Mouse (Mus musculus): Measurements from ENCODE around the gene Tcf12. TPM values are rescaled to one million over a fixed set of nuclear protein-coding genes. Genes with fewer than 3 reads are reported as not detected.

Tcf12 gene
- polyA plus RNA-seq, 1 experiment from 2014 or later, result 47.4 TPM

DNA sequence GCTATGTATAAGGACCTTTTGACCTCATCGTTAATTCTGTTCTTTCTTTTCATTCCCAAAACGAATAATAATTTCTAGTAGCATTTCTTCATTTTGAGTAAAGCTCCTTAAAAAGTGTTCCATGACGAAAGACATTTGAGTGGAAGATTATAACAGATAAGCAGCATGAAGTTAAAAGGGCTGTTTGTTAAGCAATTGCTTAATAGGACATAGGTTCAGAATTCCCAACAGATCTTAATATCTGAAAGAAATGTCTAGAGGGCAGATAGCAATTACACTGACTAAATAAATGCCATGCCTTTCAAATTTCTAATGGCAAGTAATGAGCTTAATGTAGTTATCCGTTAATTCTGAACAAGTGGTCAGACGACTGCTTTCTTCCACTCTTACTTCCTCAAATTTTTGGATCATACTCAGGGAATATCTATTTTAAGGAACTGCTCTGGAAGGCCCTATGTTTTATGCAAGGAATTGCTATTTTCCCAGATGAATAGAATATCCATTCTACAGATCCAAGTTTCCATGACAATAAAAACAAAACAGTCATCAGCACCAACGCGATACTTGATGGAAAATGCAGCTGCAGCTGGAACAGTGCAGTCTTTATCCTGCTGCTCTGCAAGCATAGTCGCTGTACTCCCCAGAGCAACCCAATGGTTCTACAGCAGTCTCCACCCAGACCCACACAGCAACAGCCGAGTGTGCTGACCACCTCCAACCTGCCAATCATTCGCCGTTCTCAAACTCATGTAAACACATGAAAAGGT lies 152.2 kb downstream of the Tcf12 start:
- ATAC-seq (replicated peaks; ENCODE audit: low FRiP score, low read depth) (no peak), DNase-seq (ENCODE audit: low spot score) (peak; percentile 15)
- 61% methylated on average over 11 of the region's 11 CpGs for WGBS
- H3K27ac ChIP-seq, result no peak overlapping the region
- H3K9me3 ChIP-seq (replicated peaks; ENCODE audit: low read length), result no peaks in the 10 kb centered on the region
- H3K27me3 ChIP-seq (ENCODE audit: insufficient read depth, low read length), result no peaks in the 10 kb centered on the region
- H3K4me3 ChIP-seq (replicated peaks; ENCODE audit: low read depth, low read length), result no peak overlapping the region
- H3K4me1 ChIP-seq (replicated peaks; ENCODE audit: insufficient read depth, low read length), result no peaks in the 10 kb centered on the region
- no peak for TF ChIP-seq CTCF (IDR thresholded peaks at IDR 0.05; ENCODE audit: low read depth)
- H3K4me2 ChIP-seq (ENCODE audit: low read length), result no peak overlapping the region
- no peak overlapping the region for H3K9ac ChIP-seq (ENCODE audit: low read depth, low read length)
- no peaks in the 10 kb centered on the region for H3K36me3 ChIP-seq (ENCODE audit: insufficient read depth, low read length)

GRCm38 (mm10) chr9:71953217-71953616 lies 158.5 kb downstream of the Tcf12 start:
- Histone ChIP-seq H3K9ac (ENCODE audit: low read depth, low read length) (no peak overlapping the region), H3K4me3 (replicated peaks; ENCODE audit: low read depth, low read length) (no peak overlapping the region), H3K9me3 (replicated peaks; ENCODE audit: low read length) (no peaks in the 10 kb centered on the region), H3K27ac (no peak overlapping the region), H3K36me3 (ENCODE audit: insufficient read depth, low read length) (no peaks in the 10 kb centered on the region), H3K4me1 (replicated peaks; ENCODE audit: insufficient read depth, low read length) (0 out of 2 replicates have a peak, but pooled peaks cover 5% of the 10 kb centered on the region), H3K27me3 (ENCODE audit: insufficient read depth, low read length) (no peaks in the 10 kb centered on the region), H3K4me2 (ENCODE audit: low read length) (no peak overlapping the region)
- DNase-seq (ENCODE audit: low spot score) (no peak), ATAC-seq (replicated peaks; ENCODE audit: low FRiP score, low read depth) (no peak)
- WGBS, result 46% methylated on average over 2 of the region's 2 CpGs
- TF ChIP-seq CTCF (IDR thresholded peaks at IDR 0.05; ENCODE audit: low read depth), result no peak

DNA sequence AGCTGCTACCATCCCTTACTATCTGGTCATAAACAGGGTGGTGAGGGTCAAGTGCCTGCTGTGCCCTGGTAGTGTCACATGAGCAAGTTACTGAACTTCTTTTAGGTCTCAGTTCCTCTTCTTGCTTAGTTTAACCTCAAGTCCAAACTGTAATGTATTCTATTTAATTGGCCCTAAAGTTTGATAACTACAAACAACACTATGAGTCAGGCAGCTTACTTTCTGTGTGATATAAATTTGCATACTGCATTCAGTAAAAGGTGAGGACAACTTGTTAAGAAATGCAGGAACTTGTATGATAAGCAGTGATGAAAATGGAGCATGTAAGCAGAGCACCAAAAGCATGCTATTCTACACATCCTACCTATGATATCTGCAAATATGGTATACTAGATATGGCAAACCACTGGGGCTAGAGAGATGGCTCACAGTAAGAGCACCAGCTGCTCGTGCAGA lies 159.0 kb downstream of the Tcf12 start:
- Histone ChIP-seq H3K9me3 (replicated peaks; ENCODE audit: low read length) (no peaks in the 10 kb centered on the region), H3K4me1 (replicated peaks; ENCODE audit: insufficient read depth, low read length) (0 out of 2 replicates have a peak, but pooled peaks cover 5% of the 10 kb centered on the region), H3K36me3 (ENCODE audit: insufficient read depth, low read length) (no peaks in the 10 kb centered on the region), H3K27ac (no peak overlapping the region), H3K27me3 (ENCODE audit: insufficient read depth, low read length) (no peaks in the 10 kb centered on the region), H3K4me3 (replicated peaks; ENCODE audit: low read depth, low read length) (no peak overlapping the region), H3K4me2 (ENCODE audit: low read length) (no peak overlapping the region), H3K9ac (ENCODE audit: low read depth, low read length) (no peak overlapping the region)
- no peak for TF ChIP-seq CTCF (IDR thresholded peaks at IDR 0.05; ENCODE audit: low read depth)
- no peak for DNase-seq (ENCODE audit: low spot score)
- ATAC-seq (replicated peaks; ENCODE audit: low FRiP score, low read depth), result no peak
- 84% methylated on average over 1 of the region's 1 CpGs for WGBS

DNA sequence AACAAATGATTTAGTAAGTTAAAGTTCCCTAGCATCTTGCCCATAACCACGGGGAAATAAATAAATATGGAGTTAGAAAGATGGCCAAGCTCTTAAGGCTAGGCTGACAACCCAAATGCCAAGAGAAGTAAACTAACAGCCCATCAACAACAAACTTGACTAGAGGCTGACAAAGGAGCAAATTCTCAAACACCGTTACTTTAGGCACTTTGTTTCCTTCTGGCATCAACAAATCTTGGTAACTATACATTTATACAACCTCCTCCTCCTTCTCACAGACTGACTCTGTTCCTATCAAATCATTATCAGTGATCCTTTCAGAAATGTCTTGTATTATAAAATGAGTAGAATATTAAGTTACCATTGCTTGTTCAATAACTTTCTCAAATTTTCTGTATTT lies 159.7 kb downstream of the Tcf12 start:
- no peak for TF ChIP-seq CTCF (IDR thresholded peaks at IDR 0.05; ENCODE audit: low read depth)
- WGBS, result 69% methylated on average over 2 of the region's 2 CpGs
- ATAC-seq (replicated peaks; ENCODE audit: low FRiP score, low read depth), result no peak

GRCm38 (mm10) chr9:71951341-71951740 lies 160.3 kb downstream of the Tcf12 start:
- no peak overlapping the region for H3K4me3 ChIP-seq (replicated peaks; ENCODE audit: low read depth, low read length)
- H3K4me1 ChIP-seq (replicated peaks; ENCODE audit: insufficient read depth, low read length), result 0 out of 2 replicates have a peak, but pooled peaks cover 5% of the 10 kb centered on the region
- H3K4me2 ChIP-seq (ENCODE audit: low read length), result no peak overlapping the region
- ATAC-seq (replicated peaks; ENCODE audit: low FRiP score, low read depth), result no peak
- H3K36me3 ChIP-seq (ENCODE audit: insufficient read depth, low read length), result no peaks in the 10 kb centered on the region
- no peaks in the 10 kb centered on the region for H3K27me3 ChIP-seq (ENCODE audit: insufficient read depth, low read length)
- no peak for DNase-seq (ENCODE audit: low spot score)
- TF ChIP-seq CTCF (IDR thresholded peaks at IDR 0.05; ENCODE audit: low read depth), result no peak
- no peaks in the 10 kb centered on the region for H3K9me3 ChIP-seq (replicated peaks; ENCODE audit: low read length)
- H3K27ac ChIP-seq, result no peak overlapping the region
- 80% methylated on average over 4 of the region's 4 CpGs for WGBS
- H3K9ac ChIP-seq (ENCODE audit: low read depth, low read length), result no peak overlapping the region

More for the DNA sequence above, 159.7 kb downstream of the Tcf12 start:
- no peak overlapping the region for H3K4me3 ChIP-seq (replicated peaks; ENCODE audit: low read depth, low read length)
- H3K27me3 ChIP-seq (ENCODE audit: insufficient read depth, low read length), result no peaks in the 10 kb centered on the region
- no peak overlapping the region for H3K9ac ChIP-seq (ENCODE audit: low read depth, low read length)
- no peak overlapping the region for H3K4me2 ChIP-seq (ENCODE audit: low read length)
- H3K9me3 ChIP-seq (replicated peaks; ENCODE audit: low read length), result no peaks in the 10 kb centered on the region
- H3K27ac ChIP-seq, result no peak overlapping the region
- no peak for DNase-seq (ENCODE audit: low spot score)
- 0 out of 2 replicates have a peak, but pooled peaks cover 5% of the 10 kb centered on the region for H3K4me1 ChIP-seq (replicated peaks; ENCODE audit: insufficient read depth, low read length)
- no peaks in the 10 kb centered on the region for H3K36me3 ChIP-seq (ENCODE audit: insufficient read depth, low read length)

DNA sequence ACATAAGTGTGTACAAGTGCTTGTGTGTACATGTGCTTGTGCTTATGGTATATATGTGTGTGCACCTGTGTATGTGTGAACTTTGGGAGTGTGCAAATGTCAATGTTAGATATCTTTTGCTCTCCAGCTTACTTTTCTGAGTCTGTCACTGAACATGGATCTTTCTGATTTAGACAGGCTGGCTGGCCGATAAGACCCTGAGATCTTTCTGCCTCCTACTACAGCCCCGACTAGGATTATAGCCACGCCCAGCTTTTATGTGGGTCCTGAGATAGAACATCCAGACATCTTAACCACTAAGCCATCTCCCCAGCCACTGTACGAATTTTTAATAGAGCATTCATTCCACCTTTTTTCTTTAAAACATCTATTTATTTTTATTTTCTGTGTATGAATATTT lies 166.9 kb downstream of the Tcf12 start:
- ATAC-seq (replicated peaks; ENCODE audit: low FRiP score, low read depth) (no peak), DNase-seq (ENCODE audit: low spot score) (no peak)
- Histone ChIP-seq H3K4me2 (ENCODE audit: low read length) (no peak overlapping the region), H3K36me3 (ENCODE audit: insufficient read depth, low read length) (no peaks in the 10 kb centered on the region), H3K27me3 (ENCODE audit: insufficient read depth, low read length) (no peaks in the 10 kb centered on the region), H3K4me1 (replicated peaks; ENCODE audit: insufficient read depth, low read length) (0 out of 2 replicates have a peak, but pooled peaks cover 5% of the 10 kb centered on the region), H3K9ac (ENCODE audit: low read depth, low read length) (no peak overlapping the region), H3K27ac (no peak overlapping the region), H3K9me3 (replicated peaks; ENCODE audit: low read length) (no peaks in the 10 kb centered on the region), H3K4me3 (replicated peaks; ENCODE audit: low read depth, low read length) (no peak overlapping the region)
- TF ChIP-seq CTCF (IDR thresholded peaks at IDR 0.05; ENCODE audit: low read depth), result no peak
- WGBS, result 89% methylated on average over 4 of the region's 4 CpGs

All from kidney, postnatal 0 days (tissue).